Mouse (Mus musculus) WW6 (cell line): ENCODE measurements around the gene Scgb2b2.

Experiments
- DNase-seq: peaks from one replicate; pipeline ENCODE4 v3.0.0-alpha.2; 2013; ENCODE audit warnings: low read depth, low spot score

The Scgb2b2 gene

DNA sequence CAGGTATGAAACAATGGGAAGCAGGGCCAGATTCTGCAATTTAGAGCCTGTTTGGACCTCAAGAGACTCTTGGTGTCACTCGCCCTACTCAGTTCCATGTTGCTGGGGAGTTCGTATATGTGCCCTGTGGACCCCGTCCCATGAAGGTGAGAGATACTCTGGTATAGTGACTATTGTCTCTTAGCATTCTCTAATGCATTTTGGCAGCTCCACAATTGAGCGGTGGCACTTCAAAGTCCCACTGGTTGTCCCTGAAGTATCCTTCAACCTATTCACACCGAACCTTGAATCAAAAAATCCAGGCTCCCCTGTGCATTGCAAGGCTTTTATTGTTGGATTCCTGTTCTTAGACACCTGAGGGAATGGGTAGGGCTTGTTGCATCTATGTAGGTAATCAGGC lies at the start of gene Scgb2b2:
Gene Scgb2b2 (plus strand): TSS at position 301 of the 400 bp plus-strand sequence.
- DNase-seq = no peak

DNA sequence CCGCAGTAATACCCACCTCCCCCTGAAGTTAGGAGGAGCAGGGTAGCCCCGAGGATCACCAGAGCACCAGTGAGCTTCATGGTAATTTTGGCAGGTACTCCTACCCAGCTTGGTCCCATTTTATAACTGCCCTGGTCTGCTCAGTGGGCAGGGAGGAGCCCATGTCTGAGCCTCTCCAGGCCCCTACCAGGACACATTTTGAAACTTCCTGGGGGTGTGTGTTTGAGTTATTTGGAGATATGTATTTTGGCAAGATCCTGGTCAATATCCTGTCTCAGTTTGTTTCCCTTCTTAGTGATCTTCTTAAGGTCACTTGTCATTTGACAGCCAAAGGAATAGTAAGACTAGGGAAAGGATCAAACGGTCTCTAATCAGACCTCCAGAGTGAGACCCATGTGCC lies 1.4 kb downstream of the Scgb2b2 start, which contains the start of gene Scgb1b2:
Gene Scgb1b2 (minus strand): TSS at position 101 of the 400 bp plus-strand sequence.
- DNase-seq = no peak
